Mouse (Mus musculus) cerebellum, adult 9-11 months (tissue): ENCODE results near the gene Actg1.

Source experiments
- DNase-seq: peaks from one replicate; pipeline ENCODE4 v3.0.0; 2022

The Actg1 gene

GRCm38 (mm10) chr11:120308441-120309320 is 39.7 kb downstream of the Actg1 start:
- peak; percentile 41 for DNase-seq

GRCm38 (mm10) chr11:120307566-120308430 is 40.5 kb downstream of the Actg1 start:
- DNase-seq = peak; percentile 91

- peak; percentile 57 for DNase-seq
These were observed 41.3 kb downstream of the Actg1 start for GRCm38 (mm10) chr11:120307132-120307413.

- peak; percentile 52 for DNase-seq
These were observed 41.8 kb downstream of the Actg1 start for GRCm38 (mm10) chr11:120306366-120307131.

GRCm38 (mm10) chr11:120305535-120306365 is 42.6 kb downstream of the Actg1 start:
- DNase-seq = no peak

GRCm38 (mm10) chr11:120304886-120305534 is 43.3 kb downstream of the Actg1 start:
- peak; percentile 93 for DNase-seq

- peak; percentile 64 for DNase-seq
These were observed 44.0 kb downstream of the Actg1 start for GRCm38 (mm10) chr11:120304350-120304694.

- DNase-seq = peak; percentile 56
These were observed 44.6 kb downstream of the Actg1 start for GRCm38 (mm10) chr11:120303559-120304349.

GRCm38 (mm10) chr11:120303119-120303518 is 45.2 kb downstream of the Actg1 start:
- no peak for DNase-seq

- no peak for DNase-seq
These were observed 48.9 kb downstream of the Actg1 start for GRCm38 (mm10) chr11:120299484-120299883.

GRCm38 (mm10) chr11:120298441-120299141 is 49.8 kb downstream of the Actg1 start:
- no peak for DNase-seq

- no peak for DNase-seq
These were observed 50.6 kb downstream of the Actg1 start for GRCm38 (mm10) chr11:120297767-120298166.

GRCm38 (mm10) chr11:120296305-120297144 is 51.8 kb downstream of the Actg1 start:
- DNase-seq = no peak
